Mouse (Mus musculus): ENCODE data around the gene Adk.

- TF ChIP-seq CTCF (IDR thresholded peaks at IDR 0.05; ENCODE audit: control insufficient read depth, insufficient read depth, insufficient replicate concordance, low read depth, low read length): no peak
- no peak for TF ChIP-seq POLR2A (IDR thresholded peaks at IDR 0.05; ENCODE audit: control insufficient read depth, low read depth, low read length)
Observed at GRCm38 (mm10) chr14:21088731-21089130, 36.4 kb downstream of the Adk start.
